Mouse (Mus musculus) MEL (cell line): ENCODE data around the gene G6pdx. TPM values are rescaled to one million over a fixed set of nuclear protein-coding genes. Genes with fewer than 3 reads are reported as not detected.

Experiments used
- DNase-seq: peaks from one replicate; pipeline ENCODE4 v3.0.0; 2011; ENCODE audit warnings: low read depth, low spot score
- H3K27ac ChIP-seq: 2 replicates; pipeline ENCODE4 v1.5.1; 2012; ENCODE audit warnings: low read depth, mild to moderate bottlenecking, control low read depth, low read length, moderate library complexity; ENCODE audit not compliant: control insufficient read depth
- H3K27me3 ChIP-seq, 2 experiments: fragments of 150-350 bp in 1 of 2; sonication (generic) in 1 of 2; 2 replicates each; pipeline ENCODE4 v1.6.1; 2012; ENCODE audit warnings: low read length in 2 of 2, mild to moderate bottlenecking in 2 of 2, improper control_type of control experiment in 1 of 2, moderate library complexity in 1 of 2; ENCODE audit not compliant: insufficient read depth in 2 of 2, control insufficient read depth in 1 of 2
- H3K36me3 ChIP-seq, 2 experiments: 2 replicates each; pipeline ENCODE4 v1.6.1; 2012 to 2014; ENCODE audit warnings: low read length in 2 of 2, improper control_type of control experiment in 1 of 2, inconsistent platforms in 1 of 2, mild to moderate bottlenecking in 1 of 2; ENCODE audit not compliant: insufficient read depth in 2 of 2, control insufficient read depth in 1 of 2
- H3K4me1 ChIP-seq, 2 experiments: fragments of 150-350 bp in 1 of 2; sonication (generic) in 1 of 2; 2 replicates each; pipeline ENCODE4 v1.6.1; 2012; ENCODE audit warnings: low read length in 2 of 2, improper control_type of control experiment in 1 of 2, mild to moderate bottlenecking in 1 of 2; ENCODE audit not compliant: insufficient read depth in 2 of 2, control insufficient read depth in 1 of 2
- H3K4me3 ChIP-seq, 2 experiments: fragments of 150-350 bp in 1 of 2; sonication (generic) in 1 of 2; 2 replicates each; pipeline ENCODE4 v1.5.1; 2012; ENCODE audit warnings: low read depth in 2 of 2, low read length in 2 of 2, mild to moderate bottlenecking in 2 of 2, moderate library complexity in 2 of 2, control low read depth in 1 of 2, improper control_type of control experiment in 1 of 2; ENCODE audit not compliant: control insufficient read depth in 1 of 2, insufficient read depth in 1 of 2
- H3K79me2 ChIP-seq: 2 replicates; pipeline ENCODE4 v1.6.1; 2012; ENCODE audit warnings: mild to moderate bottlenecking, low read length, moderate library complexity; ENCODE audit not compliant: control insufficient read depth, poor library complexity, insufficient read depth
- H3K9ac ChIP-seq: 2 replicates; pipeline ENCODE4 v1.6.1; 2012; ENCODE audit warnings: low read depth, mild to moderate bottlenecking, control low read depth, low read length, moderate library complexity; ENCODE audit not compliant: control insufficient read depth, poor library complexity, severe bottlenecking
- H3K9me3 ChIP-seq: fragments of 150-350 bp; sonication (generic); replicated peaks from 2 replicates; pipeline ENCODE4 v1.6.1; 2012; ENCODE audit warnings: mild to moderate bottlenecking, low read length, improper control_type of control experiment, moderate library complexity; ENCODE audit not compliant: insufficient read depth
- CTCF ChIP-seq, 3 experiments: IDR thresholded peaks in 2 of 3; conservative IDR thresholded peaks in 1 of 3; 2 replicates each; pipeline ENCODE4 v1.5.1; 2011 to 2012; ENCODE audit warnings: low read length in 3 of 3, low read depth in 2 of 3, mild to moderate bottlenecking in 2 of 3, improper control_type of control experiment in 1 of 3, inconsistent platforms in 1 of 3, mixed read lengths in 1 of 3, moderate library complexity in 1 of 3; ENCODE audit not compliant: control insufficient read depth in 1 of 3, insufficient read depth in 1 of 3, poor library complexity in 1 of 3, severe bottlenecking in 1 of 3
- E2F4 ChIP-seq: IDR thresholded peaks from 2 replicates; pipeline ENCODE4 v1.6.1; 2011; ENCODE audit warnings: low read depth, low read length, improper control_type of control experiment, borderline replicate concordance
- EP300 ChIP-seq, 2 experiments: IDR thresholded peaks; 2 replicates each; pipeline ENCODE4 v1.6.1; 2011; ENCODE audit warnings: improper control_type of control experiment in 2 of 2, low read length in 2 of 2, low read depth in 1 of 2, mild to moderate bottlenecking in 1 of 2
- ETS1 ChIP-seq: IDR thresholded peaks from 2 replicates; pipeline ENCODE4 v1.6.1; 2012; ENCODE audit warnings: low read depth, mild to moderate bottlenecking, inconsistent platforms, low read length, improper control_type of control experiment, moderate library complexity
- GABPA ChIP-seq: IDR thresholded peaks from 2 replicates; pipeline ENCODE4 v1.6.1; 2012; ENCODE audit warnings: low read depth, mild to moderate bottlenecking, inconsistent platforms, low read length, improper control_type of control experiment, moderate library complexity
- GATA1 ChIP-seq: IDR thresholded peaks from 2 replicates; pipeline ENCODE4 v1.6.1; 2011; ENCODE audit warnings: low read depth, low read length, improper control_type of control experiment
- MAFK ChIP-seq: IDR thresholded peaks from 2 replicates; pipeline ENCODE4 v1.6.1; 2011; ENCODE audit warnings: low read depth, mild to moderate bottlenecking, low read length, improper control_type of control experiment, borderline replicate concordance
- MEF2A ChIP-seq: IDR thresholded peaks from 2 replicates; pipeline ENCODE4 v1.6.1; 2014; ENCODE audit warnings: low read depth, mild to moderate bottlenecking, inconsistent platforms, low read length, improper control_type of control experiment; ENCODE audit not compliant: poor library complexity, insufficient replicate concordance, severe bottlenecking; ENCODE audit errors: extremely low read depth
- MXI1 ChIP-seq: IDR thresholded peaks from 2 replicates; pipeline ENCODE4 v1.6.1; 2011; ENCODE audit warnings: mild to moderate bottlenecking, low read depth, low read length, improper control_type of control experiment
- MYC ChIP-seq: IDR thresholded peaks from 2 replicates; pipeline ENCODE4 v1.6.1; 2011; ENCODE audit warnings: low read depth, mild to moderate bottlenecking, low read length, improper control_type of control experiment, moderate library complexity
- NRF1 ChIP-seq: IDR thresholded peaks from 2 replicates; pipeline ENCODE4 v1.6.1; 2014; ENCODE audit warnings: low read depth, mild to moderate bottlenecking, inconsistent platforms, low read length, improper control_type of control experiment, moderate library complexity; ENCODE audit not compliant: poor library complexity, insufficient read depth, severe bottlenecking
- POLR2A ChIP-seq, 2 experiments: IDR thresholded peaks; 2 replicates each; pipeline ENCODE4 v1.6.1; 2011 to 2012; ENCODE audit warnings: low read length in 2 of 2, mild to moderate bottlenecking in 2 of 2, control low read depth in 1 of 2, improper control_type of control experiment in 1 of 2, low read depth in 1 of 2, moderate library complexity in 1 of 2; ENCODE audit not compliant: control insufficient read depth in 1 of 2, insufficient read depth in 1 of 2, poor library complexity in 1 of 2
- POLR2AphosphoS5 ChIP-seq: IDR thresholded peaks from 2 replicates; pipeline ENCODE4 v1.6.1; 2012; ENCODE audit warnings: low read depth, borderline replicate concordance, mild to moderate bottlenecking, inconsistent platforms, low read length, moderate library complexity, mixed read lengths
- RAD21 ChIP-seq: IDR thresholded peaks from 2 replicates; pipeline ENCODE4 v1.6.1; 2011; ENCODE audit warnings: mild to moderate bottlenecking, low read depth, low read length, improper control_type of control experiment
- RCOR1 ChIP-seq: IDR thresholded peaks from 2 replicates; pipeline ENCODE4 v1.6.1; 2012; ENCODE audit warnings: low read depth, mild to moderate bottlenecking, inconsistent platforms, low read length, improper control_type of control experiment
- TAL1 ChIP-seq: IDR thresholded peaks from 2 replicates; pipeline ENCODE4 v1.6.1; 2012; ENCODE audit warnings: mild to moderate bottlenecking, inconsistent platforms, low read length, moderate library complexity, mixed read lengths
- TBP ChIP-seq: IDR thresholded peaks from 2 replicates; pipeline ENCODE4 v1.8.0; 2011; ENCODE audit warnings: low read depth, low read length, improper control_type of control experiment
- TCF12 ChIP-seq: IDR thresholded peaks from 2 replicates; pipeline ENCODE4 v1.6.1; 2014; ENCODE audit warnings: low read depth, mild to moderate bottlenecking, inconsistent platforms, low read length, improper control_type of control experiment, moderate library complexity
- UBTF ChIP-seq: IDR thresholded peaks from 2 replicates; pipeline ENCODE4 v1.6.1; 2012; ENCODE audit warnings: low read depth, mild to moderate bottlenecking, inconsistent platforms, low read length, improper control_type of control experiment, moderate library complexity, borderline replicate concordance; ENCODE audit not compliant: insufficient read depth
- USF1 ChIP-seq: IDR thresholded peaks from 2 replicates; pipeline ENCODE4 v1.6.1; 2014; ENCODE audit warnings: low read depth, mild to moderate bottlenecking, inconsistent platforms, low read length, improper control_type of control experiment, moderate library complexity
- USF2 ChIP-seq, 2 experiments: IDR thresholded peaks; 2 replicates each; pipeline ENCODE4 v1.6.1; 2011 to 2012; ENCODE audit warnings: improper control_type of control experiment in 2 of 2, low read length in 2 of 2, borderline replicate concordance in 1 of 2, inconsistent platforms in 1 of 2, low read depth in 1 of 2, mild to moderate bottlenecking in 1 of 2; ENCODE audit not compliant: insufficient read depth in 1 of 2
- ZKSCAN1 ChIP-seq: IDR thresholded peaks from 2 replicates; pipeline ENCODE4 v1.6.1; 2012; ENCODE audit warnings: low read depth, mild to moderate bottlenecking, inconsistent platforms, low read length, improper control_type of control experiment, moderate library complexity
- polyA plus RNA-seq, 2 experiments: library from polyadenylated mRNA; stranded (reverse) in 1 of 2; unstranded in 1 of 2; fragments of >175 nt in 1 of 2; fragments of >200 nt in 1 of 2; gene quantifications; 2 replicates each; pipeline versions ENCODE4 v1.2.1 to v1.2.4; 2012; ENCODE audit warnings: low replicate concordance in 2 of 2, low read depth in 1 of 2; ENCODE audit not compliant: insufficient read length in 2 of 2, insufficient read depth in 1 of 2, missing spikeins in 1 of 2
- total RNA-seq: library from RNA; depleted of rRNA; stranded (reverse); fragments of 300-350 nt; gene quantifications from 2 replicates; pipeline ENCODE4 v1.2.3, GENCODE M21; 2012

The G6pdx gene
- total and polyA plus RNA-seq, 3 experiments: 27.9 to 54.1 TPM; not detected in 1

DNA sequence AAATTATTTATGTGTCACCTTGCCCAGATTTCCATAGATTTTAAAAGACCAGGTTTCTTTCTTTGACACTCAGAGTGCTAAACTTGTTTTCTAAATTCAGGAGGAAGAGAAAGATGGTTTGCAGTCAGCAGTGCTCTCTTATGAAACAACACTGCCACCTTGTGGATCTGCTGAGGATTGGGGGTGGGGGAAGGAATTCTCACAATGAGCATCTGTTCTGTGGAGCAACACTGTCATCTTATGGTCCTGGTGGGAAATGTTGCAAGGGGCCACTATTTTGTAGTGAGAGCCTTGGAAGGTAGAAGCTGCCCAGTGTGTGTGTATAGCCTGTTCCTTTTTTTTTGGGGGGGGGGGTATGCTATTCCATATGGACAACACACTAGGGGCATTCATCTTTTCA lies 15.6 kb downstream of the G6pdx start (continued):
- TF ChIP-seq ETS1 (no peak), GABPA (no peak), MEF2A (no peak), UBTF (no peak), NRF1 (no peak), TBP (no peak), ZKSCAN1 (no peak)

DNA sequence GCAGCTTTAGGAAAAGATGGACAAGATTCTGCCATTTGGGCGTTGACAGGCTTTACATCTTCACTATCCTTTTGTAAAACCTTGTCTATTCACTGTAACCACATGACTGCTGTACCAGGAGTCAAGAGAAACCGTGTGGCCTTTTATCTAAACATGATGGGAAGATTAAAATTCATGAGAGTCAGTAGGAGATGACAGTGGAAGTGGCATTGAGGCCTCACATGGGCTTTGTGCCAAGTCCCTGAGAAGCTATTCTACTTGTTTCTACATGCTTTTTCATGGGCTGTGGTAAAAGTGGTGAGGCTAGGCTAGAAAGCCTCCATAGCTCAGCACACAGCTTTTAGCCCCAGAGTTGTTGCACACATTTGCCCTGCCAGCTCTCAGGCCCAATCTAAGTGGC lies 20.7 kb downstream of the G6pdx start:
- no peaks in the 10 kb centered on the region for H3K27me3 ChIP-seq
- H3K9ac ChIP-seq: no peak overlapping the region
- H3K27ac ChIP-seq: no peak overlapping the region
- peak; percentile 56 for DNase-seq
- peaks cover 0 to 7% of the 10 kb centered on the region in 2 experiments; a peak in 2 of 4 replicates for H3K36me3 ChIP-seq
- H3K9me3 ChIP-seq: no peaks in the 10 kb centered on the region
- no peaks in the 10 kb centered on the region for H3K79me2 ChIP-seq
- H3K4me1 ChIP-seq: peaks cover 2 to 10% of the 10 kb centered on the region in 2 experiments; a peak in 2 of 4 replicates
- H3K4me3 ChIP-seq: no peak overlapping the region
- TF ChIP-seq ETS1: peak; percentile 62
- TF ChIP-seq RCOR1: 0 out of 2 replicates have a peak, but pooled peaks have one; percentile 19
- TF ChIP-seq GATA1: peak; percentile 30; the same call in 1 of the 2 replicates
- no peak for TF ChIP-seq MEF2A
- no peak for TF ChIP-seq CTCF (IDR thresholded peaks at IDR 0.05 in 2 of 3, conservative IDR thresholded peaks at IDR 0.05 in 1 of 3; ENCODE audit: control insufficient read depth in 1 of 3, insufficient read depth in 1 of 3, low read depth in 2 of 3, low read length in 3 of 3, poor library complexity in 1 of 3, severe bottlenecking in 1 of 3)
- 0 out of 2 replicates have a peak, but pooled peaks have one; percentile 29 for TF ChIP-seq MYC
- TF ChIP-seq USF1: peak; percentile 37; the same call in 1 of the 2 replicates
- TF ChIP-seq EP300 (IDR thresholded peaks at IDR 0.05; ENCODE audit: low read depth in 1 of 2, low read length in 2 of 2): peak; percentile 18 to 24; a peak in 2 of 4 replicates
- peak; percentile 48; the same call in 1 of the 2 replicates for TF ChIP-seq MXI1
- TF ChIP-seq, all 39 proteins: peak for 7

DNA sequence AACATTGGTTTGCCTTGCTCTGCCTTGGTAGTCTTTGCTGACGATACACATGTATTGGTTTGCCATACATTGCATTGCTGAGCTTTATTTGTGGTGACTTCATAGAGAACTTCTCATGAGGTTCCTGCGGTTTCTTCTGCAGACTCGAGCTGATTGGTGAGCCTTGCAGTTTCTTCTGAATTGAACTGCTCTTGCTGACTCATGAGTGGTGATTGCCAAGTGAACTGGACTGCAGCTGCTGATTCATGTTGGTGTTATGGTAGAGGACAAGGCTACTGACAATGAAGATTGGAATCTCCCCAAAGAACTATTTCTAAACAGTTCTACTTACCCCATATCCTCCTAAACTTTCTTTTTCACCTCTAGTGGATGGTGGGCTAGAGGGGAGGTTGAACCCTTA lies 28.9 kb downstream of the G6pdx start:
- Histone ChIP-seq H3K9ac (no peak overlapping the region), H3K27me3 (no peaks in the 10 kb centered on the region), H3K4me1 (no peaks in the 10 kb centered on the region), H3K27ac (no peak overlapping the region), H3K36me3 (no peaks in the 10 kb centered on the region), H3K4me3 (no peak overlapping the region), H3K79me2 (no peaks in the 10 kb centered on the region), H3K9me3 (no peaks in the 10 kb centered on the region)
- TF ChIP-seq ETS1 (no peak), POLR2AphosphoS5 (no peak), E2F4 (no peak), RAD21 (no peak), TBP (no peak), EP300 (IDR thresholded peaks at IDR 0.05; ENCODE audit: low read depth in 1 of 2, low read length in 2 of 2) (no peak), MAFK (no peak), ZKSCAN1 (no peak), UBTF (no peak), CTCF (IDR thresholded peaks at IDR 0.05 in 2 of 3, conservative IDR thresholded peaks at IDR 0.05 in 1 of 3; ENCODE audit: control insufficient read depth in 1 of 3, insufficient read depth in 1 of 3, low read depth in 2 of 3, low read length in 3 of 3, poor library complexity in 1 of 3, severe bottlenecking in 1 of 3) (no peak), POLR2A (IDR thresholded peaks at IDR 0.05; ENCODE audit: control insufficient read depth in 1 of 2, insufficient read depth in 1 of 2, low read depth in 1 of 2, low read length in 2 of 2, poor library complexity in 1 of 2) (no peak), TAL1 (no peak), USF2 (IDR thresholded peaks at IDR 0.05; ENCODE audit: borderline replicate concordance in 1 of 2, insufficient read depth in 1 of 2, low read depth in 1 of 2, low read length in 2 of 2) (no peak), TCF12 (no peak)
- peak; percentile 27 for DNase-seq
